Mouse (Mus musculus): ENCODE data around the gene Cma2. TPM values are rescaled to one million over a fixed set of nuclear protein-coding genes. Genes with fewer than 3 reads are reported as not detected.

Cma2 gene
- not detected in 2 replicates for polyA plus RNA-seq (2016; fragmentation: Nextera tagmentation; extraction: Ambion mirVana)

DNA sequence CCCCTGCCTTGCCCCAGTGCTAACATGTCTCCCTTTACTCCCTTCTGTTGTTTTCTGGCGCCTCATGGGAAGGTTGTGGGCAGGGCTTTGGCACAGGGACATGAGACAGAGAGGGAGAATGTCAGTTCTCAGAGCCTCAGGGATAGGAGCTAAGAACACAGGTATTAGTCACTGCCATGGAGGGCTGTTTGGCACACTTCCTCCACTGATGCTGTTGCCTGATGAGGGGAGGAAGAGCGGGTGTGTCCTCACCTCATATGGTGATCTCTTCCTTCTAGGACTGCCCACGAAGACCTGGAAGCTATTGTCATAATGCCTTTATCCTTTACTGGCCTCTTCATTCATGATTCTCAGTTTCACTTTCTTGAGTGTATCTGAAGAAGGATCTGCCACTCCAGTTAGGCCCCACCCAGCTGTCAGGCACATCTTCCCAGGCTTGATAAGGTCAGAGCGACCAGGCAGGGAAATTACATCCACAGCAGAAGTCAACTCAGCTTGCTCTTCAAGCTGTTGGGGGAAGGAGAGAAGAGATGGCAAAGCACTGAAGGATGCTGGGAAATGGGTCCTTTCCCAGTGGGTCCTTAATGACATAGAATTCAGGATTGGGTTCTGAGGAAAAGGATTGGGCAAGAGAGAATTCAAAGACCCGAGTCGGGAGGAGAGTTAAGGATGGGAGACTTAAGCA is at the start of gene Cma2:
Gene Cma2 (plus strand): TSS at position 635 of the 685 bp plus-strand sequence.
- Histone ChIP-seq H3K4me1 (no peaks in the 10 kb centered on the region), H3K4me3 (no peak within 1 kb of the TSS), H3K27me3 (ENCODE audit: low read depth, poor library complexity, severe bottlenecking) (no peaks in the 10 kb centered on the region), H3K36me3 (no peaks in the 10 kb centered on the region), H3K9me3 (replicated peaks) (no peaks in the 10 kb centered on the region), H3K27ac (replicated peaks) (no peak within 1 kb of the TSS)
- DNase-seq (ENCODE audit: low spot score) = no peak
- WGBS = 82% methylated on average over 6 of the region's 6 CpGs

DNA sequence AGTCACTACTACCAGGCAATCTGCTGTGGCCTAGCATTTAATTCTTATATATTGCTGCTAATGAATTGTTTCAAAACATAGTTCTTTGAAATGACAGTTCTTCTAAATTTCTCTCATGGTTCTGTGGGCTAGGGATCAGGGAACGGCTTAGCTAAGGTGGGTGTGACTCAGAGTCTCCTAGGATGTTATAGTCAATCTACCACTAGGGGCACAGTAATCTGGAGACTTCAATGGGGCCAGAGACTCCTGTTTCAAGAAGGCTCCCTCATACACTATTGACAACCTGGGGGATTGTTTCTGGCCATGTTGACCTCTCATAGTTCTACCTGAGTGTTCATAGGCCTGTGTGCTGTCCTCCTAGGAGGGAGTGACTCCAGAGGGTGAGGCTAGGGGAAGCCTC is 45.3 kb upstream of the Cma2 start:
- H3K27me3 ChIP-seq (ENCODE audit: low read depth, poor library complexity, severe bottlenecking) = no peaks in the 10 kb centered on the region
- H3K9me3 ChIP-seq (replicated peaks) = no peaks in the 10 kb centered on the region
- no peak overlapping the region for H3K4me3 ChIP-seq
- 33% methylated on average over 1 of the region's 1 CpGs for WGBS
- peaks cover 7% of the 10 kb centered on the region for H3K4me1 ChIP-seq
- no peak overlapping the region for H3K27ac ChIP-seq (replicated peaks)
- H3K36me3 ChIP-seq = no peaks in the 10 kb centered on the region
- no peak for DNase-seq (ENCODE audit: low spot score)

DNA sequence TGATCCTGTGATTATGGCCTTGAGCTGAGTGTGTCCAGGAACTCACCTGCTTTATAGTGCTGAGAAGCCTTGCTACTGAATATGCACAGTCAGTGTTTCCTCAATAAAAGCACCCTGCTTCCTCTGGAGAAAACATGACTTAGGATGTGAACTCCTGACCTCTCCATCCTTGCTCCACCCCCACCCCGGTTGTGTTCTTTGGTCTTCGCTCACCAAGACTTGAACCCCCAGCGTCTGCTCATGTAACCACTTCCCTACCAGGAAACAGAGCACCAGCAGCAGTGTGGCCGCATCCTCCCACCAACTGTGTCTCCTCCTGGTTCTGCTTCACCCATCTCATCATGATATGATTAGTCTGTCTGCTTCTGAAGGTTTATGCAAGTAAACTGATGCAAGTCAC is 37.4 kb upstream of the Cma2 start:
- 58% methylated on average over 4 of the region's 4 CpGs for WGBS
- DNase-seq (ENCODE audit: low spot score) = no peak

DNA sequence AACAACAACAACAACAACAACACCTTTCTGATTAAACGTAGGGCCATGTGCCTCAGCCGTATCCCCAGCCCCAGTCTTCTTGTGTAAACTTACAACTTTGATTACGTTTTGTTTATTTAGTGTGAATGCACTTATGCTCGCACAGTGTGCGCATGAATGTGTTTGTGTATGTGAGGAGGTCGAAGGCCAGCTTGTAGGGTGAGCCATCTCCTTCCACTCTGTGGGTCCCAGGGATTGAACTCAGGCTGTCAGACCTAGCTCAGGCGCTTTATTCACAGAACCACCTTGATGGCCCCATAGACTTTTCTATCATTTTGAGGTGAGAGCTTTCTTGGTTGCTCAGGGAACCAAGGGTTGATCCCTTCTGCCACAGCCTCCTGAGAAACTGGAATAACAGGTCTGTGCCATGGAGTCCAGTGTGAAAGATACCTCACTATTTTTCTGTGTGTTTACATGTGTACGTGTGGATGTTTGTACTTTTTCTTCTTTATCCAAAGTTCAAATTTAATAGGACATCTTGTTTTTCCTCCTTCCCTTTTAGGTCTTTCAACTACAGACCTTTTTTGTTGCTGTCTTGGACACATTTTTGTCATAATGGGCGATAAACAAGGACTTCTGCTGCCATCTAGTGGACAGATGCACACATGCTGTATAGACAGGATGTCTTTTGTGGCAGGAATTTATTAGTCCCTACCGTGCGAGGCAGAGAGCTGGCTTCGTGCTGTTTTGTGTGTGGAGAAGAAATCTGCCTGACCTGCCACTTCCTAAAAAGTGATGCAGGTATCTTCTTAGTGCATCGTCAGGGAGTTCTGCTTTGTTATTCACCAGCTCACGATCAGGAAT is 32.3 kb upstream of the Cma2 start:
- Histone ChIP-seq H3K4me1 (0 out of 2 replicates have a peak, but pooled peaks cover 2% of the 10 kb centered on the region), H3K27me3 (ENCODE audit: low read depth, poor library complexity, severe bottlenecking) (peaks cover 9% of the 10 kb centered on the region), H3K9me3 (replicated peaks) (0 out of 2 replicates have a peak, but pooled peaks cover 4% of the 10 kb centered on the region), H3K4me3 (no peak overlapping the region), H3K36me3 (no peaks in the 10 kb centered on the region), H3K27ac (replicated peaks) (no peak overlapping the region)
- 42% methylated on average over 14 of the region's 14 CpGs for WGBS
- peak; percentile 76 for DNase-seq (ENCODE audit: low spot score)

More for the DNA sequence above, 37.4 kb upstream of the Cma2 start:
- Histone ChIP-seq H3K9me3 (replicated peaks) (0 out of 2 replicates have a peak, but pooled peaks cover 4% of the 10 kb centered on the region), H3K4me3 (no peak overlapping the region), H3K4me1 (no peaks in the 10 kb centered on the region), H3K27me3 (ENCODE audit: low read depth, poor library complexity, severe bottlenecking) (no peaks in the 10 kb centered on the region), H3K36me3 (no peaks in the 10 kb centered on the region), H3K27ac (replicated peaks) (no peak overlapping the region)

DNA sequence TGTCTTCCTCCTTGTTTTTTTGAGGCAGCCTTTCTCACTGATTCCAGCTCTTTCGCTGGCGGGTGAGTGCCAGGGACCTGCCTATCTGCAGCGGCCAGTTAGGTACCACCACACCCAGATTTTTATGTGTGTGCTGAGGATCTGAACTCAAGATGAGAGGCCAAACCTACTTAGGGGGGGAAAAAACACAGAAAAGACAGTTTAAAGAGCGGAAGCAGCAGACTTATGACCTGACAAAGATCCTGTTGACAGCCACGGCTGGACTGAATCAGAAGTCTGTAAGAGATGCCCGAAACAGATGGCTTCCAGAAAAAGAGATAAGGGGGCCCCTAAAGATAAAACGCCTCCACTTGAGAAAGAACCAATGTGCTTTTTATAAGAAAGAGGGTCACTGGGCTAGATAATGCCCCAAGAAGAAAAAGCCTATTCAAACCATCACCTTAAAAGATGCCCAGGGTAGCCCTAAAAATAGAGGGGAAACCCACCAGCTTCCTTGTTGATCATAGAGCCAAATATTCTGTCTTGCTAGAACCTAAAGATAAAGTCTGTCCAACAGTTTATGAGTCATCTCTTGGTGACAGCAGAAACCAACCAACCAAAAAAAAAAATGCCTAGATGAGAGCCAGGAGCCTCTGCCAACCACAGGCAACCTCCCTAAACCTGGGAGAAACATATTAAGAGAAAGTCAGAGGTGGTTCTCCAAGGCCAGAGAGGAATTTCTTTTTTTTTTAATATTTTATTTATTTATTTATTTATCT is 28.1 kb upstream of the Cma2 start:
- WGBS = 81% methylated on average over 7 of the region's 7 CpGs
- Histone ChIP-seq H3K27ac (replicated peaks) (no peak overlapping the region), H3K4me3 (no peak overlapping the region), H3K36me3 (no peaks in the 10 kb centered on the region), H3K9me3 (replicated peaks) (no peaks in the 10 kb centered on the region), H3K4me1 (0 out of 2 replicates have a peak, but pooled peaks cover 2% of the 10 kb centered on the region), H3K27me3 (ENCODE audit: low read depth, poor library complexity, severe bottlenecking) (peaks cover 9% of the 10 kb centered on the region)
- DNase-seq (ENCODE audit: low spot score) = no peak

DNA sequence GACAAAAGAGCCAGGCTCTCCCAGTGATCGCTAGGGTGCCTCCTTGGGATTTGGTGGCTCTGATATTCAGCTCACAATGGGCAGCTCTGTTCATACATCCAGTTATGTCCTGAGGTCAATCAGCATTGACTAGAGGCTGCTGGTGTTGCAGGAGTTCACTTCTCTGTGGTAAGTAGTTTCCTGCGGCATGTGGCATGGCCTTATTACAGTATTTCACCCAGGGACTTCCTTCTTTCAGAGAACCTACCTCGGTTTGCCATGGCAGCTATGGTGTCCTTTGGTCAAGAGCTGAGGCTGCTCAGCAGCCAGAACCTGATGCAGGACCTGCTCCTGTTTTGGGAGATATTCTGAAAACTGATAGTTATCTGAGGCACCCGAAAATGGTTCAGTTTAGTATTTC is 23.9 kb upstream of the Cma2 start:
- Histone ChIP-seq H3K36me3 (no peaks in the 10 kb centered on the region), H3K27me3 (ENCODE audit: low read depth, poor library complexity, severe bottlenecking) (no peaks in the 10 kb centered on the region), H3K4me3 (no peak overlapping the region), H3K4me1 (no peaks in the 10 kb centered on the region), H3K9me3 (replicated peaks) (no peaks in the 10 kb centered on the region), H3K27ac (replicated peaks) (no peak overlapping the region)
- DNase-seq (ENCODE audit: low spot score) = no peak
- WGBS = 89% methylated on average over 4 of the region's 4 CpGs

DNA sequence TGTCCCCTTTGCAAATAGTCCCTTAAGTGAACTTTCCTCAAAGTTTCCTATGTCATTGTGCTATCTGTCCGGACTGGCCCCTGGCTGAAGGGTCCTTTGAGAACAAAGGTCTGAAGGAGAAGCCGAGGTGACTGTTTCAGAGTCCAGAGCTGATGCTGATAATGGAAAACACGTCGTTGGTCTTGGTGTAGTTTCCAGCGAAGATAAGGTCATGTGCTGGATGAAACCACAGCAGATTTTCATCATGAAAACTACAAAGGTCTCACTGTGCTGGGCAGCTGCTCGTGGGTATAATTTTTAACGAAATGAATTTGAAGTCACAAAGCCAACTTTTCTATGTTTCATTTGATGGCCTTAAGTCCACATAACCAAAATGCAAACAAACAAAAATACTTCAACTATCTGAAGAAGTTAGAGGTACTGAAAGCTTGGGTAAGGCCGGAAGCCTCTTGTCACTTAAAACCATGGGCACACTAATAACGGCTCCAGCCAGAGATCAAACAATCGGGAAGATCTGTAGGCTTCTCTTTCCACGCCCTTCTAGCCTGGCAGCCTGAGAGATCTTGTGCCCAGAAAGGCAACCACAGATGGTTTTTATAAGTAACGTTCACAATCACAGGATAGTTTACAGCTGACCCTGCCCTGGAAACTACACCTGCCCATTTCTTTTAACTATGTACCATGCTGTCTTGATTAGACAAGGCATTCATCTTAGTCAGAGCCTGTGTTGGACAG is 21.4 kb upstream of the Cma2 start:
- Histone ChIP-seq H3K4me1 (no peaks in the 10 kb centered on the region), H3K36me3 (no peaks in the 10 kb centered on the region), H3K9me3 (replicated peaks) (no peaks in the 10 kb centered on the region), H3K27me3 (ENCODE audit: low read depth, poor library complexity, severe bottlenecking) (no peaks in the 10 kb centered on the region), H3K4me3 (no peak overlapping the region), H3K27ac (replicated peaks) (no peak overlapping the region)
- WGBS = 82% methylated on average over 12 of the region's 12 CpGs
- no peak for DNase-seq (ENCODE audit: low spot score)

DNA sequence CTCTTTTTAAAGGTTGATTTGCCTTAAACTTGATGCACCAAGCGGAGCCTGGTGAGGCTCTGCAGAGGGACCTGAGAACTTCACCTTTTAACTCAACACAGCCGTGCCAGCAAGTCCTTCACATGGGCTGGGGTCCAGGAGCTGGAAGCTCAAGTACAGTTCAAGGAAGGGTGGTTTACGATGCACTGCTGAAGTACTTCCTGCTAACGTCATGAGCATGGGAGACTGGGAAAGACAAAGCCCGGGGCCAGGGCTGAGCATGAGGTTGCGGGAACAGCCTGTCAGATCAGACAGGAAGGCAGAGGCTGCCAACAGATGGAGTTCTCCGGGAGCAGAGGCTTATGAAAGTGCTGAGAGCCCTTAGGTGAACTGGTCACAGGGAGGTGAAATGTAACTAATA is 17.2 kb upstream of the Cma2 start:
- Histone ChIP-seq H3K27ac (replicated peaks) (no peak overlapping the region), H3K4me3 (no peak overlapping the region), H3K27me3 (ENCODE audit: low read depth, poor library complexity, severe bottlenecking) (no peaks in the 10 kb centered on the region), H3K9me3 (replicated peaks) (no peaks in the 10 kb centered on the region), H3K4me1 (no peaks in the 10 kb centered on the region), H3K36me3 (no peaks in the 10 kb centered on the region)
- no peak for DNase-seq (ENCODE audit: low spot score)
- 72% methylated on average over 7 of the region's 7 CpGs for WGBS

DNA sequence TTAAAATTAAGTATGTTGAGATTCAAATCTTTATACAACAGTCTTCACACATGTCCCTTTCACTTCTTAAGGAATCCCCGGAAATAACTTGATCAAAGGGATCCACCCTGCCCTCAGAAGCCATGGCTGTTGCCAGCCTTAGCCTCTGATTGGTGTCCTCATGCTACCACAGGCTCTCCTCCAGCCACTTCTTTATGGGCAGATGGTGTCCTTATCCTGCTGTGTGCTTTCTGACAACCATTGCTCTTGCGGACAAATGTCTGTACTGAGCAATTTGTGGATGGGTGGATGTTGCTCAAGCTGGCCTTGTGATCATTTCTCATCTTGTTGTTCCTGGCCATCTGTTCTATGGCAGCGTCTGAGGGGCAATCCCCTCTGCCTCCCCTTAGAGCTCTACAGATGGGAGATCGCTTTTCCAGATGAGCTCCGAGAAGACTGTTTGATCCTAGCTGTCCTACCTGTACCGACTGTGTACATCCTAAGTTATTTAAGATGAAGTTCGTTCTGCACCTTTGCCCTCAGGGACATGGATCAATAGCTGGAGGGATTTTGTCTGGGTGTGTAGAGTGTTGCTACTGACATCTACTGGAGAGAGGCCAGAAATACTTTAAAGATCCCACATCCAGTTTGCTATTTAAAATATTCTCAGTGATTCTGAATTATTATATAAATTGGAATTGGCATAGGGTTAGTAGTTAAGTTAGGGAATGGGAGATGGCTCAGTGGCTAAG is 10.5 kb upstream of the Cma2 start:
- Histone ChIP-seq H3K4me3 (no peak overlapping the region), H3K27ac (replicated peaks) (no peak overlapping the region), H3K4me1 (no peaks in the 10 kb centered on the region), H3K9me3 (replicated peaks) (no peaks in the 10 kb centered on the region), H3K27me3 (ENCODE audit: low read depth, poor library complexity, severe bottlenecking) (no peaks in the 10 kb centered on the region), H3K36me3 (no peaks in the 10 kb centered on the region)
- WGBS = 63% methylated on average over 7 of the region's 7 CpGs
- DNase-seq (ENCODE audit: low spot score) = no peak

DNA sequence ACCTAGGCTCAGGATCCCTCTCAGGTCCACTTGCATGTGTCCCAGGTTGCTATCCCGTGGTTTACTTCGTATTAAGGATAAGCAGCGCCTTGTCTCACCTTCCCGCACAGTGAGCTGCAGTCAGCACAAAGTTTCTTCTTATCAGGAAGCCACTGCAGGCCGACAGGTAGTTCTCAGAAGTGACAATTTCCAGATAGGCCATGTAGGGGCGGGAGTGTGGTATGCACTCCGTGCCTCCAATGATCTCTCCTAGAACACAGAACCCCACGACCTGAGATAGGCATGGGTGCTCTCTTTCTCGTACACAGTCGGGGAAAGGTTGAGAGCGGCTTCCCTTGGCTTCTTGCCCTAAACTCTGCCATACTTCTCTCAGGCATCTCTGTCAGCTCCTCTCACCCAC is 7.2 kb upstream of the Cma2 start:
- H3K27ac ChIP-seq (replicated peaks) = no peak overlapping the region
- DNase-seq (ENCODE audit: low spot score) = no peak
- H3K9me3 ChIP-seq (replicated peaks) = no peaks in the 10 kb centered on the region
- H3K4me3 ChIP-seq = no peak overlapping the region
- H3K36me3 ChIP-seq = no peaks in the 10 kb centered on the region
- WGBS = 86% methylated on average over 11 of the region's 11 CpGs
- no peaks in the 10 kb centered on the region for H3K27me3 ChIP-seq (ENCODE audit: low read depth, poor library complexity, severe bottlenecking)
- H3K4me1 ChIP-seq = no peaks in the 10 kb centered on the region

DNA sequence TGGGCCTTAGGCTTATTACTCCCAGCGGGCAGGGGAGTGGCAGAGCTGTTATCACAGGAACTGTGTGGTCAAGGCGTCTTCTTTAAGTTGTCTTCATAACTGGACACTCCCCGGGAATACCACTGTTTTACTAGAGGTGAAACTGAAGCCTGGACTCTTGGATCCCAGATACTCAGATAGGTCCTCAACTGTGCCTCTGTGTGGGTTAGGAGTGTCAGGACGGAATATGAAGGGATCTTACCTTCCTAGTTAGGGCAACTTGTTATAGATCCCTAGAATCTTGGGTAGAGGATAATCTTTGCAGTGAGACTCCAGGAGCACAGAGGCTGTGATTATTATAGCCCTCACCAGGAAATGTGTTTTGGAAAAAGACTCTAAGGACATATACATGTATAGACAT is 6.2 kb upstream of the Cma2 start, which contains the start of gene Cma1:
Gene Cma1 (minus strand): TSS at position 101 of the 400 bp plus-strand sequence.
- no peak within 1 kb of the TSS for H3K27ac ChIP-seq (replicated peaks)
- H3K4me1 ChIP-seq = no peaks in the 10 kb centered on the region
- H3K27me3 ChIP-seq (ENCODE audit: low read depth, poor library complexity, severe bottlenecking) = no peaks in the 10 kb centered on the region
- H3K4me3 ChIP-seq = no peak within 1 kb of the TSS
- 79% methylated on average over 4 of the region's 4 CpGs for WGBS
- no peaks in the 10 kb centered on the region for H3K36me3 ChIP-seq
- no peak for DNase-seq (ENCODE audit: low spot score)
- H3K9me3 ChIP-seq (replicated peaks) = no peaks in the 10 kb centered on the region

Data from midbrain, embryonic 10.5 days (tissue).